Mouse (Mus musculus) embryonic fibroblast, embryonic 13.5 days (primary cell): ENCODE results near the gene Soga1.

Experiments used
- CTCF ChIP-seq: IDR thresholded peaks from 2 replicates; pipeline ENCODE4 v1.5.1; 2011; ENCODE audit warnings: mild to moderate bottlenecking, control low read depth, low read length, moderate library complexity, borderline replicate concordance; ENCODE audit not compliant: insufficient read depth
- POLR2A ChIP-seq: IDR thresholded peaks from 2 replicates; pipeline ENCODE4 v1.6.1; 2011; ENCODE audit warnings: low read depth, mild to moderate bottlenecking, control low read depth, low read length, moderate library complexity

DNA sequence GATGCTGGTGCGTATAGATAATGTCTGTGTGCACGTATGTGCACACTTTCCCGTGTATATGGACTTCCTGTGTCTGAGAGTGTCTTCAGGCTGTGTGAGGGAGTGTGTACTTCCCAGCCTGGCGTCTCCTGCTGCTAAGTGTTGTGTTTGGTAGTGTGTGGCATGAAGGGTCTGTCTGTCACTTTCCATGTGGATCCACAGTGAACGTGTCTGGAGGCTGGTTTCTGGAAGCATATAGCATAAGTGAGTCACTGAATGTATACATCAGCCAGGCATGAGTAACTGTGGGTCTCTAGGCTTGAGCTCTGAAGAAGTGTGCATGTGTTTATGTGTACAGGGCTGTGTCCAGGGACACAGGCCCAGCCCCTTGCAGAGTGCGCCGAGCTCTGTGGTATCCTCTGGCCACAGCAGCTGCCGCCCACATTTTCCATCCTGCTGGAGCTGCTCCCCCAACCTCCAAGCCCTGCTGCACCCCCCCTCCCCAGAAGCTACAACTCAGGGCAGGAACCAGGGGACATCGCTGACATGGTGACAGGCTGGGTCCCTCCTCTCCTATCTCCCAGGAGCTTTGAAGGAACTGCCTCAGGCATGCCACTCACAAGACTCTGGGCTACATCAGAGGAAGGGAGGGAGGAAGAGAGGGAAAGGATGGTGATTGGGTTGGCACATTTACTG, 5.5 kb downstream of the Soga1 start:
- TF ChIP-seq POLR2A (no peak), CTCF (no peak)
